Mouse (Mus musculus) testis, adult 2 months (tissue): Measurements from ENCODE around the gene Tac2.

Experiments
- CTCF ChIP-seq: fragments of 200-500 bp; IDR thresholded peaks from 2 replicates; pipeline ENCODE4 v1.5.1; 2012; ENCODE audit warnings: low read depth, mild to moderate bottlenecking, inconsistent platforms, low read length, moderate library complexity; ENCODE audit not compliant: control insufficient read depth, insufficient read depth, insufficient replicate concordance
- POLR2A ChIP-seq: fragments of 200-500 bp; IDR thresholded peaks from 2 replicates; pipeline ENCODE4 v1.6.1; 2012; ENCODE audit warnings: low read depth, mild to moderate bottlenecking, inconsistent platforms, low read length, moderate library complexity; ENCODE audit not compliant: control insufficient read depth

- TF ChIP-seq POLR2A: no peak
- no peak for TF ChIP-seq CTCF
Measured at GRCm38 (mm10) chr10:127694636-127695035, 29.6 kb upstream of the Tac2 start.
